Mouse (Mus musculus) lung, postnatal 14 days (tissue): Measurements from ENCODE around the gene Slc7a11.

Experiments used
- DNase-seq: peaks from one replicate; pipeline ENCODE4 v3.0.0; 2021

Slc7a11 gene

GRCm38 (mm10) chr3:50130319-50130718 lies 313.1 kb downstream of the Slc7a11 start:
- DNase-seq: no peak

DNA sequence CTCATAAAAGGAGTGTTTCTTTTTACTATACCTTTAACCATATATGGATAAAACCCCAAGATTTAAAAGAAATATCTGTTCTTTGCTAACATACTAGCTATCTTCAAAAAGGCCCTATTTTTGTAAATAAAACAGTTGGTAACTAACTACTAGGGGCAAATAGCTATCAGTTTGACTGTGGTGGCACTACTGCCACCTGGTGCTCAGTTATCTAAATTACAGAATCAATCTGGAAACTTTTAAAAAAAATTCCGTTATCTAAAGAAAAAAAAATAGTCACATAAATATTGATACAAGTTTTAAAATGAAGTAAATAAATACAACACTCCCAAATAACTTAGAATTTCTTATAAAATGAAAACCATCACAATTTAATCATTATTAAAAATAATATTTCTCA lies 322.4 kb downstream of the Slc7a11 start:
- DNase-seq: no peak

DNA sequence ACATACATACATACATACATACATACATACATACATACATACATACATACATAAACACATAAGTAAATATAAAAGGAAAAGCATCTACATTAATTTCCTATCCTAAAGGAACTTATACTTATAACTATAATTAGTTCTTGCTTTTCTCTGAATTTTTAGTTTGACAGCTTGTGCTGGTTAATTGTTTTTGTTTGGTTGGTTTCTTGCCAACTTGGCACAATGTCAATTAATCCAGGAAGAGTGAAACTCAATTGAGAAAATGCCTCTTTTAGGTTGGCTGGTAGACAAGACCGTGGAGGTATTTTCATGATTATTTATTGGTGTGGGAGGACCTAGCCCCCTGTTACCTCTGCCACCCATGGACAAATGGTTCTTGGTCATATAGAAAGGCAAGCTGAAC lies 327.1 kb downstream of the Slc7a11 start:
- DNase-seq: no peak

DNA sequence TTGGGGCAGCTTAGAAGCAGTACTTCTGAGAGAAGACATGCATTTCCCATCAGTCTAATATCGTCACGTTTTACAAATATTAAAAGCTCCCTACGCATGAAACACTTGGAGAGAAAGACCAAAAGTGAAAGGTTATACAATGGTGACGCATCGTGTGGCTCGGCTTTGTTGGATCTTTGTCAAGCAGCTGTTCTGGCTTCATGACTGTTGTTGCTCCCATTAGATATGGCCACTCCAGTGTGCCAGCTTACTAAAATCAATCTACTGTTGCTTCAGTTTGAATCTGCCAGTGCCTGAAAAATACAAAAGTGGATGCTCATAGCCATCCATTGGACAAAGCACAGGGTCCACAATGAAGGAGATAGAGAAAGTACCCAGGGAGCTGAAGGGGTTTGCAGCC lies 337.9 kb downstream of the Slc7a11 start:
- peak; percentile 4 for DNase-seq

DNA sequence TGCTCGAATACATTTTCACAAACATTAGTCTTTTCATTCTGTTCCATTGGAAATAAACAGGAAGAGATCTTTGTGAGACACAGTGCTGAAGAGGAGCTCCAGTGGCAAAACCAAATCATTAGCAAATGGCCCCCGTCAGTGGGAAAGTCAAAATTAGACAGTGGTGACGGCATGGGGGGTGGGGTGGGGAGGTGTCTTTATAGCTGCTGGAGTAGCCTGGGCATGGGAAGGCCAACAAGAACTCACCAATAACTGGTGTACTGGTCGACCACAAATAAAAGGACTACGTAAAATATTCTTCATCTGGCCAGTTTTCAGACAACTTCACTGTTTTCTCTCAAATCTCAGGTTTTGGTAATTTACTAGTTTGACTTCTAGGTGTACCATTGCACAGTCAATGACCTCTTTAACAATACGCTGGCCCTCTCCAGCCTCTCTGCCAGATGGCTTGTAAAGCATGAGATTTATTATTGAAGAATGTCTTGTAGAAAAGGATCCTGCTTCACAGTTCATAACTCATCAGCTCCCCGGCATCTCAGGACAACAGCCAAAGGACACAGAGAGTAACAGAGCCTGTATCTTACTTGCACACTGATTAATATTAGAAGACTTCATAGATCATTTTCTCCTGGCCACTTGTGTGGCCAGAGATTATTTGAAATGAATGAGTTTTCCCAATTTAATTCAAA lies 348.9 kb downstream of the Slc7a11 start:
- DNase-seq: no peak

GRCm38 (mm10) chr3:50076979-50077378 lies 366.4 kb downstream of the Slc7a11 start:
- peak; percentile 68 for DNase-seq

- DNase-seq: no peak
Observed at GRCm38 (mm10) chr3:50063396-50063795, 380.0 kb downstream of the Slc7a11 start.

GRCm38 (mm10) chr3:50044666-50045065 lies 398.7 kb downstream of the Slc7a11 start:
- no peak for DNase-seq

GRCm38 (mm10) chr3:50044160-50044559 lies 399.3 kb downstream of the Slc7a11 start:
- no peak for DNase-seq

DNA sequence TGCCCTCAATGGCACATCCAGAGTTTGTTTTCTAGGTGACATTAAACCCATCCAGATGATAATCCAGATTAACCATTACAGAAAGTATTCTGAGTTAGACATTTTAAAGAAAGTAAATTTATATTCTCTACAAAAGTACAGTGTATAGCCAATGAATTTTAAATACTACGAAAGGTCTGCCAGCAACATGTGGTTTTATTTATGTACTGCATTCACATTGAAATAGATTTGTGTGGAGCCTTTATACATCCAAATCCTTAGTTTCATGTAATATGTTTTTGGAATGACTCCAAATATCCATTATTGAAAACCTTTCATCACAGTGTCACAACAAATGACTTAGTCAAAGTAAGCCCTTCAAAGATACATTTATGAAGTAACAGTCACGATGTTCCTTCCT lies 402.3 kb downstream of the Slc7a11 start:
- no peak for DNase-seq

DNA sequence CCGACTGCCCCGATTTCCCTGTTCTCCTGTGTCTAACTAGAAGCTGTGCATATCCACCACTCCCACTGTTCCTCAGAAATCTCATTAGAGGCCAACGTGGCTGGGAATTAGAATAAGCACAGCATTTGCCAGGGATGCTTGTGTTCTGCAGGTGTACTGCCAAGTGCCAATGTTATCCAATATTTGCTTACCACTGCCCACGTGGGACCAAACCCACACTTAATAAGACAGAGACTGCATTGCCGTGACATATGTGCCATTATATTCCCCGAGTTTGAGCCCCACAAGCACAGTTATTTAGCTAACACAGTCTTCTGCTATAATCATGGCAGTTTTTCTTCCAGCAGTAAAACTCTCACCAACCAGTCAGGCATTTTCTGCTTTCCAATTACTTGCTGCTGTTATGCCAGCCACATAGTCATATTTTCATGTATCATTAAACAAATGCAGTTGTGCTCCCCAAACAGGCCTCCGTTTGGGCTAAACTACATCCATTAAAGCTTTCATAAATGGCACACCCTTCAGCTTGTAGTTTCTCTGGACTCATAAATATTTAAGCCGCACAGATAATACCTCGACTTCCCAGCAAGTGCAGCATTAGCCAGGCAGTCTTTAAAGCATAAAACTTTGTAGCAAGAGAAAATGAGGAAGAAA lies 407.4 kb downstream of the Slc7a11 start:
- DNase-seq: no peak

DNA sequence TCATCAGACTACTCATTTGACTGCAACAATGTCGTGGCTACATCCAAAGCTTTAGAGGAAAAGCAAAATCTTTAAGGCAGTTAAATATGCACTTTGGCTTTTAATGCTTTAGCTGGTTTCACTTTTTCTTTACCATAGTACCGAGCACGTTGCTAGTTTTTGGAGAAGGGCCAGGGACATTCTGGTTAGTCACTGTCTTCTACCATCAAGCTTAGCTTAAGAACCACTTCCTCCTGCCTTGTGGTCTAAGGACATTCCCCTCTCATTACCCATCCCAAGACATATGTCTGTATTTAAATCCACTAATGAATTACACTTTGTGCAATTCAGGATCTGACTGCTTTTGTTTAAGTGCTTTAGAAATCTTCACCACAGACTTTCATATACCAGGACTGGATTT lies 410.1 kb downstream of the Slc7a11 start:
- DNase-seq: no peak

- no peak for DNase-seq
Observed at GRCm38 (mm10) chr3:50026039-50026438, 417.4 kb downstream of the Slc7a11 start.

GRCm38 (mm10) chr3:50014396-50014795 lies 429.0 kb downstream of the Slc7a11 start:
- no peak for DNase-seq

GRCm38 (mm10) chr3:50012012-50012411 lies 431.4 kb downstream of the Slc7a11 start:
- DNase-seq: no peak

- no peak for DNase-seq
Observed at GRCm38 (mm10) chr3:50003970-50004683, 439.3 kb downstream of the Slc7a11 start.

- DNase-seq: no peak
Observed at GRCm38 (mm10) chr3:50002067-50002466, 441.3 kb downstream of the Slc7a11 start.

- no peak for DNase-seq
Observed at GRCm38 (mm10) chr3:50001635-50002034, 441.8 kb downstream of the Slc7a11 start.

DNA sequence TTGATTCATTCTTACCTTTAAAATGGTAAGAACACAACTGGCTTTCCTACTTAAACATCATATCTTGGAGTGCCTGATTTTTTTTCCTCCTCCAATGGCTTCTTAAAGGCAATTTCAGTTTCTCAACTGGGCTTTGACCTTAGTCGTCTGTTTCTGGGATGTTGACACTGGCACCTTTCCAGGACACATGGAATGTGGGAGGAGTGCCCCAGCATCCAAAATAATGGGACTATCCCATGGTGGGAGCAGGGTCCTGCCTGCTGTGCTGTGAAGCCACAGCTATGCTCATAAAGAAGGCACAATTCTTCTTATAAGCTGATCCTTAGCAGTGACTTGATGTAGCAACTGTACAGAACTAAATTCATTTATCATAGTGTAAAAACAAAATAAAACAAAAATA lies 450.5 kb downstream of the Slc7a11 start:
- DNase-seq: no peak

GRCm38 (mm10) chr3:49987236-49987635 lies 456.2 kb downstream of the Slc7a11 start:
- DNase-seq: no peak

GRCm38 (mm10) chr3:49984795-49985194 lies 458.6 kb downstream of the Slc7a11 start:
- DNase-seq: no peak

GRCm38 (mm10) chr3:49983429-49984268 lies 459.8 kb downstream of the Slc7a11 start:
- no peak for DNase-seq

GRCm38 (mm10) chr3:49973994-49974393 lies 469.4 kb downstream of the Slc7a11 start:
- no peak for DNase-seq
